Mouse (Mus musculus) layer of hippocampus, postnatal 10 days (tissue): Measurements from ENCODE around the gene Vmn1r68. TPM values are rescaled to one million over a fixed set of nuclear protein-coding genes. Genes with fewer than 3 reads are reported as not detected.

Source experiments
- DNase-seq, 2 experiments: peaks; one replicate each; pipeline ENCODE4 v3.0.0; 2021; ENCODE audit warnings: low spot score in 2 of 2
- long read RNA-seq: library from polyadenylated mRNA; stranded (forward); transcript quantifications from one replicate; pipeline ENCODE4 v2.0.0, GENCODE M21; 2023
- total RNA-seq, 2 experiments: library from RNA; stranded (reverse); gene quantifications; 2 replicates each; pipeline ENCODE4 v1.2.3; 2021

The Vmn1r68 gene
- total RNA-seq: not detected
- long read RNA-seq: 0 reads

DNA sequence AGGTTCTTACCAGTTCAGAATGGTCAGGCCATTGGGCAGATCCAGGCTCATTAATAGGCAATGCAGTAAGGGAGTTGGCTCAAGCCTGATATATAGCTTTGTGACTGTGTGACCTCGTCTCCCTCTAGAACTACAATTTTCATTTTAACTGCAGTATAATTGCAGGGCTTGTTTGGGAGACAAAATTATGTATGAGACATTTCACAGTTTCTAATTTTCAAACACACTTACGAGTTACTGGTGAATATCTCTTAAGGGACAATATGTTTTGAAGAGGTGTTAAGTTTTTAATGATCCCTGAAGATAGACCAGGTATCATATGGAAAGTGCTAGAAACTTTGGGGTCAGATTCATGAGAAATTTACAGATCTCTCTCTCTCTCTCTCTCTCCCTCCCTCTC is at the start of gene Vmn1r68:
TSS of gene Vmn1r68 (minus strand) at position 101 of the 400 bp plus-strand sequence.
- DNase-seq: no peak

DNA sequence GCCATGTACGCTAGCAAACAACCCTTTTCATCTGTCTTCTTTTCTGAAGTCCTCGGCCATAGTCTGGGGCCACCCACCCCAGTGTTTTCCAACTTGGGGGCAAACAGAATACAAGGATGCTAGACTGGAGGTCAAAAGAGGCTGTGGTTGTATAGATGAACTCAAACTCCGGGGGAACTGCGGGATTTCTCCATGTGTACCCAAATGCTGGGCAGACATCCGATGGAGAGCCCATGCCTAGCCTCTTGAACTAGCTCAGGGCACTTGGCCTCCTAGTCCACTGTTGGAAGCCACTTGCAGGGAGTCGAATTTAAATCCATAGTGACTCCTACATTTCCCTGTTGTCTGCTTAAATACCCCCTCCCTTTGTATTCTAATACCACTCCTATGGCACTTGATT is 62.7 kb downstream of the Vmn1r68 start:
- no peak for DNase-seq

DNA sequence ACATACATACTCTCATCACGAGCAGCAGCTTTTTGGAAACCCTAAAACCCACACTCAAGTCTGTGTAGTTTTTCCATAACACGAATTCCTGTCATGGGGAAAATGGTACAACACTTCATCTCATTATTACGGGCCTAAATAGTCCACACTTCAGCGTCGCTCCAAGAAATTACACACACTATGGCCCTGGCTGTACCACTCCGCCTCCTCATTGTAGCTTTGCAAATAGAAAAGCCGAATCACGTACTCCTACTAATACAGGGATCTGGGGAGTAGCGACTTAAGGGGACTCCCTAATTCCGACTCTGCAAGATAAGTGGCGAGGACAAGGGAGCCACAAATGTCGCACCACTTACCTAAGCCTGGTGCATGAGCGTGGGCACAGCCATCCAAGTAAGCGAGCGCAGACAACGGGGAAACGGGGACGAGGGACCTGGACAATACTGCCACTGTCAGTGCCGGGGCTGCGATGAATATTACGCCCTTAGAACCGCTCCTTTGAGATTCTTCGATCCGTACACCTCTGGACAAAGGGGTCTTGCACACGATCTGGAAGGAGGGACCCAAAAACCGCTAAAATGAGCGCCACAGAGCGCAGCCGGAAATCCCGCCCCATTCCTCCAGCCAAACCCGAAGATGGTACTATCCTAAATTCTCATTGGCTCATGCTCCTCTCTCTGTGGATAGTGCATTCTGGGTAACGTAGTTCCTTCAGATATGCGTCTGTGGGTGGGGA is 63.3 kb downstream of the Vmn1r68 start, which contains the start of gene Zik1:
TSS of gene Zik1 (minus strand) at position 609 of the 736 bp plus-strand sequence.
- DNase-seq: peak; percentile 76 to 79

DNA sequence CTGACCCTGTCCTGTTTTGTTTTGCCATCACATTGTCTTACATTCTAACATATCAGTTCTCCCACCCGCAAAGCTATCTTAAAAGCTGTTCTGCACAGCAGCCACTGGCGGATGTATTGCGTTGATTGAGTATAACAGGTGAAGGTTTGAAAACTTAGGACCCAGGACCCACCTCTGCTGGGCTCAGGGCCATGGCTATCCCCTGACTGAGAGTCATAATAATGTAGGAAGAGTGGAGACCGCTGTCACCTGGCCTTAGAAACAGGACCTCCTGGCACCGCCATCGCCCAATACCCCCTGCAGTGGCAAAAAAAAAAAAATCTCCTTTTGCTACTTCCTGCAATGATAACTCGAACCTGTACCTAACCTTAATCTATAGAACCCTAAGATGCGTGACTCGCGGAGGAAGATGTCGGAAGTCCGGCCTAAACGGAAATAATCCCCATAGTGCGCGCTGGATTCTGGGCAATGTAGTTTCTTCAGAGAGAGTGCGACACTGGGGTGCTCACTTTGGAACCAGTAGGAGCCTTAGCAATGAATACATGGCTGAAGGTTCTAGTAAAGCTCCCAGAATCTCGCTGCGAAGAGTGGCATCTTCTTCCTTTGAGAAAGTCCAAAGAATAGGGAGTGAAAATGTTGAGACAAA is 77.6 kb downstream of the Vmn1r68 start:
- DNase-seq: peak; percentile 24 to 28

DNA sequence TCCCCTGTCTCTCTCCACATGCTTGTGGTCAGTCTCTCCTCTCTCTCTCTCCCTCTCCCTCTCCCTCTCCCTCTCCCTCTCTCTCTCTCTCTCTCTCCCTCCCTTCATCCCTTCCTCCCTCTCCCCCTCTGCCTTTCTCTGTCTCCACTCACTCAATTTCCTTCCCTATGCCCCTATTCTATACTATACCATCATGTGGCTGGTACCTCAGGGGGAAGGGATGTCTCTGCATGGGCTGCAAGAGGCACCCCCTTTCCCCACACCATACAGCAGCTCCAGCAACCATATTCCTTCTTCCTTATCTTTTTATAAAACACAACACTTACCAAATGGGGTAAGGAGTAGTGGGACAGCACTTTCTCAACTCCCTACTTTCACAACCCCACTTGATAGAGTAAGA is 78.5 kb downstream of the Vmn1r68 start:
- no peak for DNase-seq

DNA sequence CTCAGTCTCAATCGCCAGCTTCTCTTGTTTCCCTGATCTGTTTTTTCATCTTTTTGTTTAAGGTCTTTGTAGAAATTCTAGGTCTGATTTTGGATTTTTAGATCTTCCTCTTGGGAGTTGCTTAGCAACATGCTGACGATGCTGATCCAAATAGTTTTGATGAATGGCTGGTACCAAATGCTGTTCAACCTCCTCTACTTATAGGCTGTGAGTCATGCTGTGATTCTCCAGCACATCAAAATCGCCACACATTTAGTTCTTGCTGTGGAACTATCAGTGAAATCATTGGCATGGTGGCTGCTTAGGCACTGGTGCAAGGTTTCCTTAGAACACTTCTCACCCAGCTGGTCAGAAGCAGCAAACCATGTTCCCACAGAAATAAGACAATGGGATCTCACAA is 100.1 kb downstream of the Vmn1r68 start:
- DNase-seq: no peak

Other genes with a start within 250 kb of the Vmn1r68 start
- not detected for gene Vmn1r67, start 115.2 kb downstream of the Vmn1r68 start, total RNA-seq
- 10 to 100 TPM; 14.9 to 16.5 TPM for gene Zik1, start 63.1 kb downstream of the Vmn1r68 start, total RNA-seq
- gene Vmn1r69, start 55.2 kb upstream of the Vmn1r68 start, total RNA-seq: not detected
- not detected for gene Vmn1r70, start 73.0 kb upstream of the Vmn1r68 start, total RNA-seq
- gene Nlrp4b, start 129.3 kb upstream of the Vmn1r68 start, total RNA-seq: not detected
- gene Vmn1r71, start 195.9 kb upstream of the Vmn1r68 start, total RNA-seq: not detected